Mouse (Mus musculus) bone marrow, adult 2 months (tissue): ENCODE measurements around the gene Ttc13. TPM values are rescaled to one million over a fixed set of nuclear protein-coding genes. Genes with fewer than 3 reads are reported as not detected.

Experiments
- H3K27ac ChIP-seq: fragments of 200-500 bp; 2 replicates; pipeline ENCODE4 v1.5.1; 2012; ENCODE audit warnings: low read depth, mild to moderate bottlenecking, control low read depth, inconsistent platforms, low read length; ENCODE audit not compliant: control insufficient read depth, poor library complexity, insufficient read depth
- H3K4me1 ChIP-seq: fragments of 200-500 bp; 2 replicates; pipeline ENCODE4 v1.6.1; 2011; ENCODE audit warnings: low read length; ENCODE audit not compliant: control insufficient read depth, insufficient read depth
- H3K4me3 ChIP-seq: fragments of 200-500 bp; replicated peaks from 2 replicates; pipeline ENCODE3; 2011; ENCODE audit warnings: mild to moderate bottlenecking, low read depth, low read length, control low read depth; ENCODE audit not compliant: control insufficient read depth
- CTCF ChIP-seq: fragments of 200-500 bp; IDR thresholded peaks from 2 replicates; pipeline ENCODE4 v1.5.1; 2011; ENCODE audit warnings: low read length, control low read depth; ENCODE audit not compliant: control insufficient read depth, insufficient read depth
- POLR2A ChIP-seq: fragments of 200-500 bp; IDR thresholded peaks from 2 replicates; pipeline ENCODE4 v1.6.1; 2011; ENCODE audit warnings: low read depth, mild to moderate bottlenecking, control low read depth, low read length, borderline replicate concordance; ENCODE audit not compliant: control insufficient read depth
- WGBS: fragments of 180-500 bp; shearing (Covaris S2); methylation state at CpG from one replicate; pipeline ENCODE4 v1.1.7; 2018; 5-methylcytosine and 5-hydroxymethylcytosine counted together
- polyA plus RNA-seq: library from polyadenylated mRNA; stranded (reverse); fragments of >200 nt; gene quantifications from 2 replicates; pipeline ENCODE4 v1.2.4, GENCODE M21; 2011; ENCODE audit warnings: low replicate concordance; ENCODE audit not compliant: missing spikeins, insufficient read depth, insufficient read length

Ttc13 gene
- polyA plus RNA-seq, 1 experiment: 26.4 TPM

- Histone ChIP-seq H3K4me3 (no peak overlapping the region), H3K27ac (no peak overlapping the region), H3K4me1 (no peaks in the 10 kb centered on the region; the same call in 1 of the 2 replicates)
- TF ChIP-seq CTCF: no peak
- no peak for TF ChIP-seq POLR2A
- 80% methylated on average over 7 of the region's 7 CpGs for WGBS
Observed at GRCm38 (mm10) chr8:124720133-124720532, 1.6 kb downstream of the Ttc13 start.

DNA sequence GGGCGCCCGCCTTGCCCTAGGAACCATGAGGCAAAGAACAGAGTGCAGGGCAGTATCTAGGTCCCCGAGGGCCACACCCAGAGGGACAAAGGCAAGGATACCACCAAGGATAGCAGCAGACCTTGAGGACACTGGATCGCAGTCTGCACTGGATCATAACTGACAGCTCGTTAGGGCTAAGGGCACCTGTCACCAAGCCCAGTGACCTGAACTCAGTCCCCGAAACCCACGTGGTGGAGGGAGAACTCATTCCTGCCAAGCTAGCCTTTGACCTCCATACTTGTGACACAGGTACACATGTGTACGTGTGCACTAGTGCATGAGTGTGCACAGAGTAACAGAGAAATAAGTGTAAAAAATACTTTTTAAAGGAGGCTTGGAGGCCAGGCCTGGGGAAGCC is 6.0 kb downstream of the Ttc13 start:
- 93% methylated on average over 8 of the region's 8 CpGs for WGBS
- no peaks in the 10 kb centered on the region; the same call in 1 of the 2 replicates for H3K4me1 ChIP-seq
- no peak overlapping the region for H3K27ac ChIP-seq
- no peak overlapping the region for H3K4me3 ChIP-seq
- TF ChIP-seq POLR2A (no peak), CTCF (no peak)

GRCm38 (mm10) chr8:124713207-124713606 is 8.6 kb downstream of the Ttc13 start:
- H3K27ac ChIP-seq: no peak overlapping the region
- H3K4me3 ChIP-seq: no peak overlapping the region
- no peaks in the 10 kb centered on the region; the same call in 1 of the 2 replicates for H3K4me1 ChIP-seq
- 53% methylated on average over 6 of the region's 6 CpGs for whole genome bisulfite sequencing
- TF ChIP-seq CTCF (no peak), POLR2A (no peak)

- 94% methylated on average over 8 of the region's 8 CpGs for WGBS
- Histone ChIP-seq H3K4me1 (peaks cover 5% of the 10 kb centered on the region), H3K4me3 (no peak overlapping the region), H3K27ac (no peak overlapping the region)
- TF ChIP-seq CTCF (no peak), POLR2A (no peak)
Observed at GRCm38 (mm10) chr8:124705823-124706222, 16.0 kb downstream of the Ttc13 start.

DNA sequence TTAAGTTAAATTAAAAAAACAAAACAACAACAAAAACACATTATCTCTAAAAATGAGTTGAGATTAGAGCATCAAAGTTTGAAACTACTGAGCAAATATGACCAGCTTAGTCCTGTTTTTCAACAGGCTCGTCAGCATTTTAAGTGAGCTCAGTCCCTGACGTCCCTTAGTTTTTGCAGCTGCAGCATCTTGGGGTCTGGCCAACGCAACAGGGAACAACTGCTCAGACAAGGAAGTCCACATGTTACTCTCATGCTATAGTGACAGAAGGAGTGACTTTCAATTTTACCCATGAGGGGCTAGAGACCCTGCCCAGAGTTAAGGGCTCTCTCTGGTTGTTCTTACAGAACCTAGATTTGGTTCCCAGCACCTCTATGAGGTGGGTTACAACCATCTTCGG is 17.4 kb downstream of the Ttc13 start:
- WGBS: 90% methylated on average over 4 of the region's 4 CpGs
- Histone ChIP-seq H3K4me1 (peaks cover 11% of the 10 kb centered on the region), H3K4me3 (no peak overlapping the region), H3K27ac (no peak overlapping the region)
- no peak for TF ChIP-seq CTCF
- no peak for TF ChIP-seq POLR2A

- TF ChIP-seq CTCF (no peak), POLR2A (no peak)
- no peak overlapping the region for H3K4me3 ChIP-seq
- H3K27ac ChIP-seq: no peak overlapping the region
- WGBS: 84% methylated on average over 4 of the region's 4 CpGs
- H3K4me1 ChIP-seq: peaks cover 11% of the 10 kb centered on the region
Observed at GRCm38 (mm10) chr8:124703526-124703925, 18.3 kb downstream of the Ttc13 start.

GRCm38 (mm10) chr8:124702183-124702582 is 19.6 kb downstream of the Ttc13 start:
- TF ChIP-seq POLR2A (no peak), CTCF (no peak)
- Histone ChIP-seq H3K4me3 (no peak overlapping the region), H3K4me1 (peaks cover 11% of the 10 kb centered on the region), H3K27ac (no peak overlapping the region; the same call in 1 of the 2 replicates)
- WGBS: 74% methylated on average over 3 of the region's 3 CpGs

DNA sequence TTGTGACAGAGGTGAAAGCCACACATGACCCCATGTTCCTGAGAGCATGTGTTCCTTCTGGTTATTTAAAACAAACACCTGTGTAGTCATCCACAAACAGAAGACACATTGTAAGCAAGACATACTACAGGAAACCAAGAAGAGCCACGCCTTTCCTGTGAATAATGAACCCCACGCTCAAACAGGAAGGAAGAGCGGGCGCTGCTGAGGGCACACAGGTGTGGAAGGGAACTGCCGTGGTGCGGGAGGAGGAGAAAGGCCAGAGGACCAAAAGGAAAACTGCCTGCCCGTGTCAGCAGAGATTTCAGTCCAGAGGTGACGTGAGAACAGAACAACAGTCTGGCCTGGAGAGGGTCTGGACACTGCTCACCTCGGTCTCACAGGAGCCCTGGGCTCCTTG is 20.8 kb downstream of the Ttc13 start:
- 0 out of 2 replicates have a peak, but pooled peaks have one; percentile 27 for TF ChIP-seq POLR2A
- TF ChIP-seq CTCF: peak; percentile 26; the same call in 1 of the 2 replicates
- H3K27ac ChIP-seq: peak overlapping the region; percentile 83
- peaks cover 11% of the 10 kb centered on the region for H3K4me1 ChIP-seq
- H3K4me3 ChIP-seq: no peak overlapping the region
- WGBS: 25% methylated on average over 9 of the region's 9 CpGs

DNA sequence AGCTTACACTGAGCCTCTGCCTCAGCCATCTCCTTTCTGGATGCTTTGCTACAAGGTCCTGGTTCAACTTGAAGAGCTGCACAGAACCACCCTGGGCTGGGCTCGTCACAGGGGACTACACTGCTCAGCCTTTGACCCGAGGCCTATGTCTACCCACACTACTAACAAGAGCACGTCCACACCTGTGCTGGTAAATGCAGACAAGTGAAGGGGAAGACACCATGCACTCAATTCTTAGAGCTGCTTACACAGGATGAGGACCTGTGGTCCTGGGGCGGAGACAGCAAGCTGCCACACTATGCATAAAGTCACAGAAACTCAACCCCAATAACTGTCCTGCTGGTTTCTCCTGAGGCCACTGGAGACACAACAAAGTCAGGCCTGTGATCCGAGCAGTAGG is 21.5 kb downstream of the Ttc13 start:
- Histone ChIP-seq H3K4me3 (no peak overlapping the region), H3K27ac (peak overlapping the region; percentile 70), H3K4me1 (peaks cover 11% of the 10 kb centered on the region)
- TF ChIP-seq POLR2A: no peak
- TF ChIP-seq CTCF: no peak
- WGBS: 83% methylated on average over 5 of the region's 5 CpGs
